Comparison of ENCODE assay signal across 9 mouse cellular contexts in genomic region chr5:24389011-24389657, GRCm38 (mm10). TPM values are rescaled to one million over a fixed set of nuclear protein-coding genes. Genes with fewer than 3 reads are reported as not detected.
A peak's percentile ranks its signal among the peaks of the same experiment; 100 is the strongest.
DNase-seq lines count a peak whose midpoint lies in the region; ATAC-seq lines count a peak whose summit lies in the region.
"Had no signal": no experiment of that assay in that cellular context is flagged by ENCODE, and none has a peak within 500 bp of the region (broad histone marks: within the 10 kb centered on the region; RNA-seq: fewer than 3 reads in every experiment).

No protein-coding gene starts in this region.

- 57% methylated on average over 7 of the region's 7 CpGs for WGBS in kidney, embryonic 15.5 days

- H3K4me3 ChIP-seq in kidney, embryonic 15.5 days (replicated peaks) = no peak overlapping the region

- H3K9me3 ChIP-seq in kidney, embryonic 15.5 days (replicated peaks) = no peaks in the 10 kb centered on the region
- H3K9me3 ChIP-seq: limb, embryonic 13.5 days had no signal

- H3K4me1 ChIP-seq in kidney, embryonic 15.5 days = peaks cover 54% of the 10 kb centered on the region

- peak; percentile 32 for DNase-seq in kidney, adult 11 months
- peak; percentile 88 for DNase-seq in MN1 (ENCODE audit: low spot score)
- DNase-seq in heart, postnatal 4 days = peak; percentile 49
- DNase-seq in naive thymus-derived CD4-positive, alpha-beta T cell, adult 2 months (ENCODE audit: low read depth) = peak; percentile 68
- DNase-seq in gastrocnemius, postnatal 10 days = no peak
- no peak for DNase-seq in layer of hippocampus, postnatal 36 days
- no peak for DNase-seq in adrenal gland, postnatal 10 days

- H3K4me2 ChIP-seq in kidney, embryonic 15.5 days = no peak overlapping the region

- H3K27me3 ChIP-seq in kidney, embryonic 15.5 days = peaks cover 38% of the 10 kb centered on the region

- H3K9ac ChIP-seq in kidney, embryonic 15.5 days = no peak overlapping the region

- no peaks in the 10 kb centered on the region for H3K36me3 ChIP-seq in kidney, embryonic 15.5 days
- H3K36me3 ChIP-seq: limb, embryonic 13.5 days had no signal

- ATAC-seq in kidney, embryonic 15.5 days (replicated peaks; ENCODE audit: low FRiP score) = no peak

- H3K27ac ChIP-seq in kidney, embryonic 15.5 days = no peak overlapping the region
- H3K27ac ChIP-seq: limb, embryonic 13.5 days had no signal

RNA-seq across cellular contexts. Expression of gene Atg9b, which starts 2.8 kb away (rescaled TPM):
- 0.82 and 1.1 TPM in 2 replicates for polyA plus RNA-seq in kidney, embryonic 15.5 days (2015; fragmentation: Nextera tagmentation; extraction: Ambion mirVana)
- under 1 TPM; 0.45 to 0.83 TPM for total RNA-seq in heart, postnatal 4 days (2021)
- under 1 TPM; 0.23 to 0.26 TPM for total RNA-seq in gastrocnemius, postnatal 10 days (2021)
- 1 to 10 TPM; 3.0 to 4.2 TPM for total RNA-seq in layer of hippocampus, postnatal 36 days (2021)
- total RNA-seq in adrenal gland, postnatal 10 days (2021) = under 1 TPM; 0.60 to 0.67 TPM

RNA-seq across cellular contexts. Expression of gene Abcb8, which starts 4.3 kb away (rescaled TPM):
- 59.2 and 62.0 TPM in 2 replicates for polyA plus RNA-seq in kidney, embryonic 15.5 days (2015; fragmentation: Nextera tagmentation; extraction: Ambion mirVana)
- 10 to 100 TPM; 86.3 to 87.0 TPM for total RNA-seq in heart, postnatal 4 days (2021)
- 10 to 100 TPM; 35.9 to 45.5 TPM for total RNA-seq in gastrocnemius, postnatal 10 days (2021)
- 10 to 100 TPM; 51.9 to 58.7 TPM for total RNA-seq in layer of hippocampus, postnatal 36 days (2021)
- 100 to 1,000 TPM in 1 of 2 experiments, 10 to 100 TPM in 1; 93.7 to 116 TPM for total RNA-seq in adrenal gland, postnatal 10 days (2021)

RNA-seq across cellular contexts. Expression of gene Asic3, which starts 24.1 kb away (rescaled TPM):
- polyA plus RNA-seq in kidney, embryonic 15.5 days (2015; fragmentation: Nextera tagmentation; extraction: Ambion mirVana) = 0.39 and 0.53 TPM in 2 replicates
- total RNA-seq in heart, postnatal 4 days (2021) = under 1 TPM in 1 of 2 experiments, not detected in 1; 0.19 TPM
- under 1 TPM; 0.12 to 0.36 TPM for total RNA-seq in gastrocnemius, postnatal 10 days (2021)
- under 1 TPM in 1 of 2 experiments, not detected in 1; 0.23 TPM for total RNA-seq in layer of hippocampus, postnatal 36 days (2021)
- under 1 TPM; 0.54 to 0.76 TPM for total RNA-seq in adrenal gland, postnatal 10 days (2021)

RNA-seq across cellular contexts. Expression of gene Nos3, which starts 24.5 kb away (rescaled TPM):
- 15.4 and 18.4 TPM in 2 replicates for polyA plus RNA-seq in kidney, embryonic 15.5 days (2015; fragmentation: Nextera tagmentation; extraction: Ambion mirVana)
- 10 to 100 TPM; 39.5 to 40.6 TPM for total RNA-seq in heart, postnatal 4 days (2021)
- 10 to 100 TPM in 1 of 2 experiments, 1 to 10 TPM in 1; 7.7 to 11.2 TPM for total RNA-seq in gastrocnemius, postnatal 10 days (2021)
- 1 to 10 TPM; 6.1 to 6.4 TPM for total RNA-seq in layer of hippocampus, postnatal 36 days (2021)
- total RNA-seq in adrenal gland, postnatal 10 days (2021) = 10 to 100 TPM; 16.3 to 16.6 TPM

RNA-seq across cellular contexts. Expression of gene Cdk5, which starts 34.2 kb away (rescaled TPM):
- 50.1 and 52.2 TPM in 2 replicates for polyA plus RNA-seq in kidney, embryonic 15.5 days (2015; fragmentation: Nextera tagmentation; extraction: Ambion mirVana)
- 10 to 100 TPM; 22.4 to 26.1 TPM for total RNA-seq in heart, postnatal 4 days (2021)
- total RNA-seq in gastrocnemius, postnatal 10 days (2021) = 10 to 100 TPM; 15.5 to 17.5 TPM
- total RNA-seq in layer of hippocampus, postnatal 36 days (2021) = 100 to 1,000 TPM; 122 TPM
- 10 to 100 TPM; 37.9 to 41.3 TPM for total RNA-seq in adrenal gland, postnatal 10 days (2021)

Comparison
In these comparisons a context has a peak if more than half of its experiments do, and no peak if none do; other contexts are left out.
1. DNase-seq: peak in kidney, adult 11 months (single experiment), MN1 (single experiment), heart, postnatal 4 days (single experiment) and naive thymus-derived CD4-positive, alpha-beta T cell, adult 2 months (single experiment); none in gastrocnemius, postnatal 10 days (single experiment), layer of hippocampus, postnatal 36 days (0 of 2) and adrenal gland, postnatal 10 days (single experiment).